In the genomic region with DNA sequence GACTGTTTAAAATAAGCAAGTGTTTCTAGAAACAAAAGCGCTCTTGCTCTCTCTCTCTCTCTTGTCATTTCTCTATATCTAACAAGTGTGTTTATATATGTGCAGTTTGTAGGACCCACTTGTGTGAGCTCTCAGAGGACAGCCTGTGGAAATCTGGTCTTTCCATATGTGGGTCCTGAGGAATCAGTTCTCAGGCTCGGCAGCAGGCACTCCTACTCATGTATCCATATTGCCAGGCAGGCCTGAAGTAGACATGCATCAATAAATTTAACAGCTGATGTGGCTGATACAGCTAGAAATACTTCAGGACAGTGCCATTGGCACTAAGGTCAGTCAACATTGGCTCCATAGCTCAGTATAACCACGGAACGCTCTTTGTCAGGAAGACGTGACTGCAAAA, we compare ENCODE assay signal across 15 mouse cellular contexts.
"Had no signal": no experiment of that assay in that cellular context is flagged by ENCODE, and none has a peak within 500 bp of the region (broad histone marks: within the 10 kb centered on the region; RNA-seq: fewer than 3 reads in every experiment).

No protein-coding gene starts in this region.

- DNase-seq: gastrocnemius, adult 2 months; gastrocnemius, postnatal 10 days; gastrocnemius, postnatal 25 days; heart, adult 2 months; heart, postnatal 14 days; heart, postnatal 36 days; kidney, adult 18-20 months; kidney, adult 8-10 months; kidney, postnatal 10 days; kidney, postnatal 25 days; kidney, postnatal 4 days; liver; liver, embryonic 13.5 days; liver, postnatal 0 days; lung, adult 2 months had no signal
